In the genomic region with DNA sequence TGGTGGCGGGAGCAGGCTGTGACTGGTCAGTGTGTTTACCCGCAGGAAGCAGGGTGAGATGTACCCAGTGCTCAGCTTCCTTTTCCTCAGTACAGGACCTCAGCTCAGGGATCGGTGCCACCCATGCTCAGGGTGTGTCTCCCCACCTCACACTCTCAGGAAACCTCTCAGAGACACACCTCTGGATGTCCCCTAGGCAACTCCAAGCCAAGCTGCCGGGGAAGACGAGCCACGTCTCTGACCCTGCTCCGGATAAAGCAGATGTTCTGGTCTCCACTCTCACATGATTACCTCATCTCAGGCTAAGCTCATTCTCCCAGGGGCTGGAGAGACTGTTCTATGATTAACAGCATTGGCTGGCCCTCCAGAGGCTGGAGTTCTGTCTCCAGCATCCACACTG, we compare ENCODE assay signal across 21 mouse cellular contexts. TPM values are rescaled to one million over a fixed set of nuclear protein-coding genes. Genes with fewer than 3 reads are reported as not detected.
DNase-seq lines count a peak whose midpoint lies in the region; ATAC-seq and TF ChIP-seq lines count a peak whose summit lies in the region.
"Had no signal": no experiment of that assay in that cellular context is flagged by ENCODE, and none has a peak within 500 bp of the region (broad histone marks: within the 10 kb centered on the region; RNA-seq: fewer than 3 reads in every experiment).

No protein-coding gene starts in this region.

- intact Hi-C loops in heart, postnatal 25 days (cut with DNase I), result no loop called here

- 67% methylated on average over 7 of the region's 7 CpGs for WGBS in intestine, embryonic 14.5 days
- 71% methylated on average over 7 of the region's 7 CpGs for WGBS in intestine, postnatal 0 days

- no peak for DNase-seq in intestine, embryonic 14.5 days (ENCODE audit: low spot score)
- DNase-seq in R1 (ENCODE audit: low read depth, low spot score), result peak; percentile 54
- DNase-seq in gastrocnemius, postnatal 25 days, result peak; percentile 41
- peak; percentile 8 for DNase-seq in heart, postnatal 25 days (ENCODE audit: low spot score)
- DNase-seq in testis, postnatal 14 days (ENCODE audit: low spot score), result no peak
- DNase-seq in spleen, postnatal 36 days (ENCODE audit: low spot score in 2 of 2), result no peak
- DNase-seq: B cell, adult 2 months; cerebellum, postnatal 10 days; embryo, embryonic 11 days; kidney, adult 11 months; left cerebral cortex, postnatal 4 days; thymus, adult 18-20 months had no signal

- no peak overlapping the region for H3K4me2 ChIP-seq in intestine, embryonic 14.5 days (ENCODE audit: low read length)
- no peak overlapping the region for H3K4me2 ChIP-seq in intestine, postnatal 0 days (replicated peaks; ENCODE audit: low read depth)
- H3K4me2 ChIP-seq: forebrain, embryonic 13.5 days; hindbrain, embryonic 12.5 days; neural tube, embryonic 12.5 days had no signal

- no peaks in the 10 kb centered on the region for H3K27me3 ChIP-seq in intestine, embryonic 14.5 days (replicated peaks; ENCODE audit: control insufficient read depth, insufficient read depth, low read length)
- no peaks in the 10 kb centered on the region for H3K27me3 ChIP-seq in intestine, postnatal 0 days (replicated peaks; ENCODE audit: control insufficient read depth, insufficient read depth, low read length)
- H3K27me3 ChIP-seq: forebrain, embryonic 13.5 days; hindbrain, embryonic 12.5 days; neural tube, embryonic 12.5 days had no signal

- H3K9me3 ChIP-seq in intestine, embryonic 14.5 days (ENCODE audit: control insufficient read depth, low read length), result no peaks in the 10 kb centered on the region
- H3K9me3 ChIP-seq in intestine, postnatal 0 days (ENCODE audit: control insufficient read depth), result no peaks in the 10 kb centered on the region
- H3K9me3 ChIP-seq: forebrain, embryonic 13.5 days; hindbrain, embryonic 12.5 days; midbrain, embryonic 10.5 days; neural tube, embryonic 12.5 days had no signal

- H3K4me1 ChIP-seq in intestine, embryonic 14.5 days (replicated peaks; ENCODE audit: control insufficient read depth, insufficient read depth, low read length), result peaks cover 5% of the 10 kb centered on the region; the same call in 1 of the 2 replicates
- H3K4me1 ChIP-seq in intestine, postnatal 0 days (replicated peaks; ENCODE audit: control insufficient read depth, insufficient read depth, low read length), result no peaks in the 10 kb centered on the region

- no peak overlapping the region for H3K9ac ChIP-seq in intestine, embryonic 14.5 days (ENCODE audit: low read length)
- no peak overlapping the region for H3K9ac ChIP-seq in intestine, postnatal 0 days (ENCODE audit: low read depth, low read length)
- H3K9ac ChIP-seq: forebrain, embryonic 13.5 days; hindbrain, embryonic 12.5 days; liver, embryonic 14.5 days; neural tube, embryonic 12.5 days had no signal

- H3K4me3 ChIP-seq in intestine, embryonic 14.5 days (ENCODE audit: low read depth, low read length), result no peak overlapping the region
- H3K4me3 ChIP-seq in intestine, postnatal 0 days (ENCODE audit: low read depth, low read length), result no peak overlapping the region
- H3K4me3 ChIP-seq: forebrain, embryonic 13.5 days; heart, adult 2 months; hindbrain, embryonic 12.5 days; midbrain, embryonic 10.5 days; neural tube, embryonic 12.5 days had no signal

- no peak overlapping the region for H3K27ac ChIP-seq in intestine, embryonic 14.5 days (ENCODE audit: low read depth)
- no peak overlapping the region for H3K27ac ChIP-seq in intestine, postnatal 0 days (ENCODE audit: low read depth, low read length)
- H3K27ac ChIP-seq: forebrain, embryonic 13.5 days; heart, adult 2 months; hindbrain, embryonic 12.5 days; kidney, postnatal 0 days; liver, embryonic 14.5 days; neural tube, embryonic 12.5 days had no signal

- 0 out of 2 replicates have a peak, but pooled peaks have one; percentile 12 for ATAC-seq in intestine, embryonic 14.5 days (replicated peaks; ENCODE audit: low FRiP score, low TSS enrichment, low read depth)
- no peak for ATAC-seq in intestine, postnatal 0 days
- no peak for ATAC-seq in CD4-positive, CD25-positive, alpha-beta regulatory T cell, adult 4 months
- ATAC-seq: forebrain, embryonic 13.5 days had no signal

- no peak for TF ChIP-seq CTCF in intestine, postnatal 0 days (IDR thresholded peaks at IDR 0.05; ENCODE audit: low read depth)

- no peaks in the 10 kb centered on the region for H3K36me3 ChIP-seq in intestine, embryonic 14.5 days (ENCODE audit: control insufficient read depth, insufficient read depth, low read length)
- no peaks in the 10 kb centered on the region for H3K36me3 ChIP-seq in intestine, postnatal 0 days (ENCODE audit: control insufficient read depth, insufficient read depth)
- H3K36me3 ChIP-seq: hindbrain, embryonic 12.5 days; midbrain, embryonic 10.5 days; neural tube, embryonic 12.5 days had no signal

RNA-seq across cellular contexts. Expression of a gene that starts 13.3 kb away (rescaled TPM):
- 18.3 and 19.3 TPM in 2 replicates for polyA plus RNA-seq in intestine, embryonic 14.5 days (2014; fragmentation: Nextera tagmentation; extraction: Ambion mirVana)
- 13.0 and 14.2 TPM in 2 replicates for polyA plus RNA-seq in intestine, postnatal 0 days (2015; fragmentation: Nextera tagmentation; extraction: Ambion mirVana)
- 1 to 10 TPM; 3.6 to 4.1 TPM for total RNA-seq in gastrocnemius, postnatal 25 days (2021)
- 10 to 100 TPM; 11.6 to 12.5 TPM for total RNA-seq in heart, postnatal 25 days (2021)
- polyA plus RNA-seq in CD4-positive, CD25-positive, alpha-beta regulatory T cell, adult 4 months (2017; shearing (Covaris generic)), result 1 to 10 TPM; 3.7 to 4.4 TPM

Comparison
In these comparisons a context has a peak if more than half of its experiments do, and no peak if none do; other contexts are left out.
1. DNase-seq: peak in R1 (single experiment), gastrocnemius, postnatal 25 days (single experiment) and heart, postnatal 25 days (single experiment); none in intestine, embryonic 14.5 days (single experiment), testis, postnatal 14 days (single experiment) and spleen, postnatal 36 days (0 of 2).